Mouse (Mus musculus) kidney, adult 2 months (tissue): ENCODE results near the gene Pde4d.

Source experiments
- CTCF ChIP-seq: fragments of 200-500 bp; conservative IDR thresholded peaks from 2 replicates; pipeline ENCODE4 v1.5.1; 2011; ENCODE audit warnings: low read depth, mild to moderate bottlenecking, control low read depth, low read length, moderate library complexity, mixed read lengths; ENCODE audit not compliant: insufficient read depth, insufficient read length
- POLR2A ChIP-seq: fragments of 200-500 bp; IDR thresholded peaks from one replicate; pipeline ENCODE4 v1.6.1; 2011; ENCODE audit warnings: low read depth, low read length, control low read depth

DNA sequence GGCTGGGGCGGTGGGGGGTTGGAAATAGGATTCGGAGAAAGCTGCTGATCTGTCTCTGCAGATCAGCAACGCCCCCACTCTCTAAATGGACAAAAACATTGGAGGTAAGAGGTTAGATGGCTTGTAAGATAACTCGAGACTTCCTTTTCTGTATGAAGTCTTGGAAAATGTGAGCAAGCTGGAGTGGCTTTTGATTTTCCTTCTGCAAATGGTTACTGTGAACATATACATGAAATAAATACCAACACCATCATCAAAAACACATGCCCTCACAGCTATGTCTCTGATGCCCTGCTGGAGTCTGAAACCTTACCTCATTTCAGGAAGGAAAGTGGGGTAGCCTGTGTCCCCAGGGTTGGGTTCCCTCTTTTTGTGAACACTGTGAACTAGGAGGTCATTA is 1359.9 kb downstream of the Pde4d start:
- TF ChIP-seq CTCF, result no peak
- no peak for TF ChIP-seq POLR2A
